Mouse (Mus musculus) intestine, embryonic 16.5 days (tissue): ENCODE measurements around the gene Ulk4. TPM values are rescaled to one million over a fixed set of nuclear protein-coding genes. Genes with fewer than 3 reads are reported as not detected.

ENCODE experiments used
- ATAC-seq: fragments of 200-750 bp; cut with Nextera tagmentation; 2 replicates; pipeline ENCODE4 v1.8.0; 2017; ENCODE audit warnings: moderate TSS enrichment, moderate library complexity
- H3K27ac ChIP-seq: fragments of 300-500 bp; sonication (generic); 2 replicates; pipeline ENCODE4 v1.5.1; 2014; ENCODE audit warnings: mild to moderate bottlenecking, low read length
- H3K27me3 ChIP-seq: fragments of 300-500 bp; sonication (generic); replicated peaks from 2 replicates; pipeline ENCODE4 v1.6.1; 2014; ENCODE audit warnings: low read length, control low read depth, mixed read lengths; ENCODE audit not compliant: control insufficient read depth, insufficient read depth
- H3K36me3 ChIP-seq: fragments of 300-500 bp; sonication (generic); 2 replicates; pipeline ENCODE4 v1.6.1; 2014; ENCODE audit warnings: low read length, control low read depth; ENCODE audit not compliant: control insufficient read depth, insufficient read depth
- H3K4me1 ChIP-seq: fragments of 300-500 bp; sonication (generic); 2 replicates; pipeline ENCODE4 v1.6.1; 2014; ENCODE audit warnings: low read length, control low read depth, mixed read lengths; ENCODE audit not compliant: control insufficient read depth, insufficient read depth
- H3K4me2 ChIP-seq: fragments of 300-500 bp; sonication (generic); 2 replicates; pipeline ENCODE4 v1.6.1; 2014; ENCODE audit warnings: low read depth, low read length, control low read depth
- H3K4me3 ChIP-seq: fragments of 300-500 bp; sonication (generic); 2 replicates; pipeline ENCODE4 v1.5.1; 2014; ENCODE audit warnings: mild to moderate bottlenecking, low read length
- H3K9ac ChIP-seq: fragments of 300-500 bp; sonication (generic); 2 replicates; pipeline ENCODE4 v1.6.1; 2014; ENCODE audit warnings: low read depth, low read length
- H3K9me3 ChIP-seq: fragments of 300-500 bp; sonication (generic); 2 replicates; pipeline ENCODE4 v1.6.1; 2016; ENCODE audit warnings: low read length, control low read depth; ENCODE audit not compliant: control insufficient read depth
- WGBS: fragments of 180-500 bp; shearing (Covaris S2); extraction: QIAGEN DNeasy Blood & Tissue Kit; methylation state at CpG from one replicate; pipeline ENCODE4 v1.1.7; 2014; 5-methylcytosine and 5-hydroxymethylcytosine counted together
- polyA plus RNA-seq: library from polyadenylated mRNA; unstranded; fragments of >200 nt; fragmentation: Nextera tagmentation; extraction: Ambion mirVana; gene quantifications from 2 replicates; pipeline ENCODE4 v1.2.1, GENCODE M21; 2015

The Ulk4 gene
- polyA plus RNA-seq, 1 experiment from 2014 or later = 120 TPM

DNA sequence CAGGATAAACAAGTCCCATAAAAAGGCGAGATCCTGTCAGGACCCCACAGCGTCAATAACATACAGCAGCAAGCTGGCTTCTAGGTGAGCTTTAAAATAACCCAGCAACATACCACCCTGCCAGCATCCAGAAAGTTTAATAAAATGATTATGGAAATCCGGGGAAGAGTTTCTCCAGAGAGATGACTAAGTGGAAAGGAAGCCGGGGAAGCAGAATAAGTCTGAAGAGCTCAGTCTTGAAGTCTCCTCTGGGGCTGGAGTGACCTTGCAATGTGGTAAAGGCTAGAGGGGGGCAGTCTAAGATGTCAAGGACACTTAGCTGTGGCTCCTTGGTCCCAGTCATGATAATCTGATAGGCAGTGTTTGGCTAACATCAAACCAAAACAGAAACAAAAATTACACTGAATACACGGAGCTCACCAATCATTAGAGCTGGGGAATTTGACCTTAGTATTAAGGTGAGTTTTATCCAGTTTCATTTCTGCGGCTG, 303.9 kb downstream of the Ulk4 start:
- H3K27me3 ChIP-seq = no peaks in the 10 kb centered on the region
- H3K9me3 ChIP-seq = no peaks in the 10 kb centered on the region
- 0 out of 2 replicates have a peak overlapping the region, but pooled peaks have one; percentile 16 for H3K27ac ChIP-seq
- H3K36me3 ChIP-seq = peaks cover 4% of the 10 kb centered on the region; the same call in 1 of the 2 replicates
- no peaks in the 10 kb centered on the region for H3K4me1 ChIP-seq
- ATAC-seq = no peak
- H3K4me2 ChIP-seq = no peak overlapping the region
- H3K4me3 ChIP-seq = no peak overlapping the region
- 56% methylated on average over 6 of the region's 6 CpGs for WGBS
- H3K9ac ChIP-seq = no peak overlapping the region

DNA sequence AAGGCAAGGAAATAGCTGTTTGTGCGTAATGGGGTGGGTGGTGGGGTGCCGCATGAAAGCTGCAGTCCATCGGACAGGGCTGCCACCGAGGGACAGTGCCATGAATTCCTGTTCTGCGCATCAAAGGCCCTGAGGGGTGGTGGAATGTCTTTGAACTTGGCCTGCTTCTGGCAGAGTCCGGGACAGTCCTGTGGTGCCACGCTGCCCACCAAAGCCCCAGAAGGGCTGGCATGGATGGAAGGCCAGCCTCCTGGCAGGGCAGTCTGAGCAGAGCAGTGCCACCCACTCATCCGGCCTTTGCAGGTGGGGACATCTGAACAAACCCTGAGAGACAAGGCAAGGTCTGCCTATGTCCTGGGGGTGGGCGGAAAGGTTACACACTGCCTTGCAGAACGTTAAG, 312.0 kb downstream of the Ulk4 start:
- H3K27ac ChIP-seq = no peak overlapping the region
- no peak overlapping the region for H3K4me2 ChIP-seq
- H3K27me3 ChIP-seq = no peaks in the 10 kb centered on the region
- peaks cover 31% of the 10 kb centered on the region for H3K36me3 ChIP-seq
- H3K4me1 ChIP-seq = peaks cover 6% of the 10 kb centered on the region; the same call in 1 of the 2 replicates
- WGBS = 89% methylated on average over 10 of the region's 10 CpGs
- no peaks in the 10 kb centered on the region for H3K9me3 ChIP-seq
- no peak overlapping the region for H3K4me3 ChIP-seq
- H3K9ac ChIP-seq = no peak overlapping the region
- no peak for ATAC-seq

- H3K4me1 ChIP-seq = peaks cover 6% of the 10 kb centered on the region; the same call in 1 of the 2 replicates
- H3K4me2 ChIP-seq = no peak overlapping the region
- H3K27me3 ChIP-seq = no peaks in the 10 kb centered on the region
- no peak overlapping the region for H3K4me3 ChIP-seq
- H3K9ac ChIP-seq = no peak overlapping the region
- H3K36me3 ChIP-seq = peaks cover 34% of the 10 kb centered on the region
- WGBS = 65% methylated on average over 5 of the region's 5 CpGs
- ATAC-seq = no peak
- H3K9me3 ChIP-seq = no peaks in the 10 kb centered on the region
- H3K27ac ChIP-seq = no peak overlapping the region
Measured at GRCm38 (mm10) chr9:120964224-120964623, 312.8 kb downstream of the Ulk4 start.

DNA sequence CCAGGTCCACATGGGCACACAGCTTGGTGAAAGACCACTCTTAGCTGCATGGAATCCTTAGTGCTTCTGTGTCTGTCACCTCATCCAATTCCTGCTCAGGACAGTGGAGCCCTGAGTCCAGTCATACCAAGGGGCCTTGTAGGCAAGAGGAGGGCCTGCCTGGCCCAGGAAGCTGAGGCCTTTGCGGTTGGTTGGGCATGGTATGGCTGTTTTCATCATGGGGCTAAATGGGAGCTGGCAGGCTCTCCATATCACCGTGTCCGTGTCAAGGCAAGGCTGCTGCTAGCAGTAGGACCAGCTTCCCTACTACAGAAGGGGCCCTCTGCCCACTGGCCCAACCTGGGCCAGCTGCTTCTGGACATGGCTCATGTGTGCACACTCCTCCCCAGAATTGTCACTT, 313.3 kb downstream of the Ulk4 start:
- Histone ChIP-seq H3K9me3 (no peaks in the 10 kb centered on the region), H3K4me1 (peaks cover 6% of the 10 kb centered on the region; the same call in 1 of the 2 replicates), H3K4me2 (no peak overlapping the region), H3K4me3 (no peak overlapping the region), H3K9ac (no peak overlapping the region), H3K27ac (no peak overlapping the region), H3K27me3 (no peaks in the 10 kb centered on the region), H3K36me3 (peaks cover 34% of the 10 kb centered on the region)
- 88% methylated on average over 3 of the region's 3 CpGs for WGBS
- no peak for ATAC-seq

GRCm38 (mm10) chr9:120963104-120963503, 313.9 kb downstream of the Ulk4 start:
- no peak overlapping the region for H3K27ac ChIP-seq
- peaks cover 6% of the 10 kb centered on the region; the same call in 1 of the 2 replicates for H3K4me1 ChIP-seq
- no peak overlapping the region for H3K9ac ChIP-seq
- H3K36me3 ChIP-seq = peaks cover 40% of the 10 kb centered on the region
- no peak; the same call in 1 of the 2 replicates for ATAC-seq
- no peaks in the 10 kb centered on the region for H3K27me3 ChIP-seq
- H3K9me3 ChIP-seq = no peaks in the 10 kb centered on the region
- H3K4me3 ChIP-seq = no peak overlapping the region
- 81% methylated on average over 4 of the region's 4 CpGs for WGBS
- no peak overlapping the region for H3K4me2 ChIP-seq

- no peak overlapping the region for H3K27ac ChIP-seq
- WGBS = 82% methylated on average over 3 of the region's 3 CpGs
- H3K9ac ChIP-seq = no peak overlapping the region
- peaks cover 6% of the 10 kb centered on the region; the same call in 1 of the 2 replicates for H3K4me1 ChIP-seq
- H3K27me3 ChIP-seq = no peaks in the 10 kb centered on the region
- H3K9me3 ChIP-seq = no peaks in the 10 kb centered on the region
- H3K36me3 ChIP-seq = peaks cover 44% of the 10 kb centered on the region
- H3K4me3 ChIP-seq = no peak overlapping the region
- 0 out of 2 replicates have a peak, but pooled peaks have one; percentile 4 for ATAC-seq
- H3K4me2 ChIP-seq = no peak overlapping the region
Measured at GRCm38 (mm10) chr9:120961969-120962700, 314.9 kb downstream of the Ulk4 start.

- Histone ChIP-seq H3K9ac (no peak overlapping the region), H3K4me1 (peaks cover 6% of the 10 kb centered on the region; the same call in 1 of the 2 replicates), H3K27ac (no peak overlapping the region), H3K27me3 (no peaks in the 10 kb centered on the region), H3K9me3 (no peaks in the 10 kb centered on the region), H3K4me2 (no peak overlapping the region), H3K4me3 (no peak overlapping the region), H3K36me3 (peaks cover 48% of the 10 kb centered on the region)
- 0 out of 2 replicates have a peak, but pooled peaks have one; percentile 2 for ATAC-seq
- WGBS = 57% methylated on average over 3 of the region's 3 CpGs
Measured at GRCm38 (mm10) chr9:120961466-120961865, 315.5 kb downstream of the Ulk4 start.

DNA sequence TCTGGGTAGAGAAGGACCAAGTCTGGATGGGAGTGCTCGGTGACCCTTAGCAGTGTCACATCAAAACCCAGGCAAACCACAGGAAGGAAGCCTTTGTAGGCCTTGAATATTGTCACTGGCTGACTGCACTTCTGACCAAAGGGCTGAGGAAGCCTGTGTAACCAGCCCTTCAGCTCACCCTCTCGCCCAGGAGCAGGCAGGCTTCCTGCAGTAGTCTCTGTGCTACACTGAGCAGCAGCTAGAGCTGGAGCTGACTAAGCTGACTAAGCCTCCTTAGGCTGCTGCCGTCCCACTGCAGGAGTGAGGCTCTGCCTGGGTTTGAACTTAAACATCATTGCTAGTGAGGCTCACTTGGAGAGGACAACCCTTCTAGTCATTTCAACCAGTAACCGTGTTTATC, 316.4 kb downstream of the Ulk4 start:
- H3K4me2 ChIP-seq = no peak overlapping the region
- WGBS = 73% methylated on average over 4 of the region's 4 CpGs
- H3K36me3 ChIP-seq = peaks cover 49% of the 10 kb centered on the region
- H3K27me3 ChIP-seq = no peaks in the 10 kb centered on the region
- H3K9me3 ChIP-seq = no peaks in the 10 kb centered on the region
- no peak for ATAC-seq
- H3K27ac ChIP-seq = no peak overlapping the region
- H3K4me3 ChIP-seq = no peak overlapping the region
- no peak overlapping the region for H3K9ac ChIP-seq
- peaks cover 6% of the 10 kb centered on the region; the same call in 1 of the 2 replicates for H3K4me1 ChIP-seq

DNA sequence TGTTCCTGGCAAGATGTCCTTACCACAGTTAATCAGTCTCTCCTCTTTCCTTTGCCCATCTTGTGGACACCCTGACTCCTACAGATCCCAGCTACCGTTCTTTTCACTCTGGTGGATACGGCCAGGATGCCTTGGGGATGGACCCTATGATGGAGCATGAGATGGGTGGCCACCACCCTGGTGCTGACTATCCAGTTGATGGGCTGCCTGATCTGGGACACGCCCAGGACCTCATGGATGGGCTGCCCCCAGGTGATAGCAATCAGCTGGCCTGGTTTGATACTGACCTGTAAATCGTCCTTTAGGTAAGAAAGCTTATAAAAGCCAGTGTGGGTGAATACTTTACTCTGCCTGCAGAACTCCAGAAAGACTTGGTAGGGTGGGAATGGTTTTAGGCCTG, 317.8 kb downstream of the Ulk4 start:
- Histone ChIP-seq H3K9ac (no peak overlapping the region), H3K4me2 (no peak overlapping the region), H3K36me3 (peaks cover 53% of the 10 kb centered on the region), H3K9me3 (no peaks in the 10 kb centered on the region), H3K4me1 (peaks cover 6% of the 10 kb centered on the region; the same call in 1 of the 2 replicates), H3K27me3 (no peaks in the 10 kb centered on the region), H3K27ac (no peak overlapping the region), H3K4me3 (no peak overlapping the region)
- 77% methylated on average over 4 of the region's 4 CpGs for WGBS
- ATAC-seq = no peak
